Mouse (Mus musculus) spleen, adult 2 months (tissue): Measurements from ENCODE around the gene Timm13.

Experiments used
- CTCF ChIP-seq: fragments of 200-500 bp; IDR thresholded peaks from 2 replicates; pipeline ENCODE4 v1.5.1; 2011; ENCODE audit warnings: mild to moderate bottlenecking, inconsistent platforms; ENCODE audit not compliant: insufficient read depth, insufficient read length, insufficient replicate concordance; ENCODE audit errors: extremely low read depth
- POLR2A ChIP-seq: fragments of 200-500 bp; IDR thresholded peaks from 2 replicates; pipeline ENCODE4 v1.6.1; 2011; ENCODE audit warnings: low read depth, low read length, inconsistent platforms

DNA sequence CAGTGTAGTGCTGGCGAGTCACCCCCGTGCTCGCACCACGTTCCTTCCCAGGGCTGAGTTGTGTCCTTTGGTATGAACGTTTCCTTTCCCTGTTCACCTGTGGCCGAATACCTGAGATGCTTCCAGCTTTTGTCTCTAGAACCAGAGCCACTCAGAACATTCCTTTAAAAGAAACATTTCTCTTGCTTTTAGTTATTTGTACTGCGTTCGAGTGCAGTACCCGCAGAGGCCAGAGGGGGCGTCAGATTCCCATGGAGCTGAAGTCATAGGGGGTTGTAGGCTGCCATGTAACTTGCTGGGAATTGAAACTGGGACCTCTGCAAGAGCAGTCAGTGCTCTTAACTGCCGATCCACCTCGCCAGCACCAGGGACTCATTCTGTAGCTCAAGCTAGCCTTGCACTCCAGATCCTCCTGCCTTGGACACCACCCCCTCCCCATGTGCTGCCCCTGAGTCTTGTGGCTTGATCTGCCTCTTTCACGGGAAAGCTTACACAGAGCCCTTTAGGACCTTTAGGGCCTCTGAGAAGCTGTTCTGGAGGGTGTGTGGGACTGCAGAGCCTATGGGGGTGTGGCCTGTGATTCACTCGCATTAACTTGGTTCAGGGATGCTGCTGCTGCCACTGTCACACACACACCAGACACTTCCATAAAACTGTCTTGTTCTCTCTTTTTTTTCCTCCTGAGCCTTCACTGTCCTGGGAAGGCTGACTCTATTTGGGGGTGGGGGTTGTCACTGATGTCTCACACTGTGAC lies 46.1 kb upstream of the Timm13 start:
- TF ChIP-seq CTCF (no peak), POLR2A (no peak)
